Mouse (Mus musculus) lung, embryonic 15.5 days (tissue): ENCODE results near the gene Cdc42bpg. TPM values are rescaled to one million over a fixed set of nuclear protein-coding genes. Genes with fewer than 3 reads are reported as not detected.
"Not testable (repeated sequence)": the region's sequence is repeated elsewhere in the genome, so short reads cannot be mapped to it uniquely, and the experiment has no call there.

Experiments
- ATAC-seq: fragments of 200-750 bp; cut with Nextera tagmentation; 2 replicates; pipeline ENCODE4 v1.8.0; 2017; ENCODE audit warnings: moderate number of reproducible peaks, borderline replicate concordance; ENCODE audit not compliant: low FRiP score, low TSS enrichment; ENCODE audit errors: extremely low read depth
- H3K27ac ChIP-seq: fragments of 300-500 bp; sonication (generic); 2 replicates; pipeline ENCODE4 v1.5.1; 2015; ENCODE audit warnings: moderate library complexity, mild to moderate bottlenecking, inconsistent platforms
- H3K27me3 ChIP-seq: fragments of 300-500 bp; sonication (generic); 2 replicates; pipeline ENCODE4 v1.6.1; 2015; ENCODE audit warnings: inconsistent platforms
- H3K36me3 ChIP-seq: fragments of 300-500 bp; sonication (generic); 2 replicates; pipeline ENCODE4 v1.6.1; 2015; ENCODE audit warnings: inconsistent platforms
- H3K4me1 ChIP-seq: fragments of 300-500 bp; sonication (generic); 2 replicates; pipeline ENCODE4 v1.6.1; 2015; ENCODE audit warnings: inconsistent platforms
- H3K4me2 ChIP-seq: fragments of 300-500 bp; sonication (generic); 2 replicates; pipeline ENCODE4 v1.6.1; 2015; ENCODE audit warnings: inconsistent platforms, mild to moderate bottlenecking, moderate library complexity
- H3K4me3 ChIP-seq: fragments of 300-500 bp; sonication (generic); 2 replicates; pipeline ENCODE4 v1.5.1; 2015; ENCODE audit warnings: mild to moderate bottlenecking, inconsistent platforms
- H3K9ac ChIP-seq: fragments of 300-500 bp; sonication (generic); 2 replicates; pipeline ENCODE4 v1.6.1; 2015; ENCODE audit warnings: inconsistent platforms
- H3K9me3 ChIP-seq: fragments of 300-500 bp; sonication (generic); 2 replicates; pipeline ENCODE4 v1.6.1; 2016; ENCODE audit warnings: inconsistent platforms
- WGBS: fragments of 180-500 bp; shearing (Covaris S2); methylation state at CpG from one replicate; pipeline ENCODE4 v1.1.7; 2015; 5-methylcytosine and 5-hydroxymethylcytosine counted together
- polyA plus RNA-seq: library from polyadenylated mRNA; unstranded; fragments of >200 nt; fragmentation: Nextera tagmentation; extraction: Ambion mirVana; gene quantifications from 2 replicates; pipeline ENCODE4 v1.2.1, GENCODE M21; 2015

Gene Cdc42bpg
- polyA plus RNA-seq, 1 experiment from 2014 or later, result 0.92 TPM

GRCm38 (mm10) chr19:6302522-6302921 lies 3.7 kb upstream of the Cdc42bpg start:
- peaks cover 26% of the 10 kb centered on the region for H3K4me1 ChIP-seq
- peaks cover 13% of the 10 kb centered on the region for H3K36me3 ChIP-seq
- no peak overlapping the region for H3K4me2 ChIP-seq
- H3K27ac ChIP-seq, result no peak overlapping the region
- ATAC-seq, result no peak
- no peak overlapping the region for H3K4me3 ChIP-seq
- H3K9ac ChIP-seq, result no peak overlapping the region
- no peaks in the 10 kb centered on the region for H3K27me3 ChIP-seq
- 30% methylated on average over 4 of the region's 4 CpGs for WGBS
- H3K9me3 ChIP-seq, result no peaks in the 10 kb centered on the region

GRCm38 (mm10) chr19:6303831-6304230 lies 2.4 kb upstream of the Cdc42bpg start:
- Histone ChIP-seq H3K4me3 (no peak overlapping the region), H3K4me2 (no peak overlapping the region), H3K36me3 (peaks cover under 1% of the 10 kb centered on the region; the same call in 1 of the 2 replicates), H3K27me3 (no peaks in the 10 kb centered on the region), H3K9me3 (no peaks in the 10 kb centered on the region), H3K9ac (no peak overlapping the region), H3K4me1 (peaks cover 39% of the 10 kb centered on the region), H3K27ac (no peak overlapping the region)
- WGBS, result 72% methylated on average over 6 of the region's 6 CpGs
- ATAC-seq, result no peak

GRCm38 (mm10) chr19:6304787-6305516 lies 1.3 kb upstream of the Cdc42bpg start:
- no peaks in the 10 kb centered on the region for H3K27me3 ChIP-seq
- no peaks in the 10 kb centered on the region for H3K9me3 ChIP-seq
- no peak overlapping the region for H3K4me3 ChIP-seq
- H3K9ac ChIP-seq, result 0 out of 2 replicates have a peak overlapping the region, but pooled peaks have one; percentile 73
- 17% methylated on average over 5 of the region's 5 CpGs for WGBS
- no peak overlapping the region for H3K4me2 ChIP-seq
- H3K4me1 ChIP-seq, result peaks cover 45% of the 10 kb centered on the region
- H3K27ac ChIP-seq, result peak overlapping the region; percentile 91; the same call in 1 of the 2 replicates
- H3K36me3 ChIP-seq, result no peaks in the 10 kb centered on the region
- peak; percentile 28; the same call in 1 of the 2 replicates for ATAC-seq

- no peak for ATAC-seq
- Histone ChIP-seq H3K27me3 (no peaks in the 10 kb centered on the region), H3K4me3 (peak overlapping the region; percentile 71), H3K4me2 (peak overlapping the region; percentile 74), H3K27ac (peak overlapping the region; percentile 91), H3K9ac (peak overlapping the region; percentile 73), H3K4me1 (peaks cover 45% of the 10 kb centered on the region), H3K36me3 (peaks cover 4% of the 10 kb centered on the region; the same call in 1 of the 2 replicates), H3K9me3 (no peaks in the 10 kb centered on the region)
- WGBS, result 56% methylated on average over 8 of the region's 8 CpGs
Measured at GRCm38 (mm10) chr19:6305517-6306115, 640 bp upstream of the Cdc42bpg start.

- under 1% methylated on average over 33 of the region's 34 CpGs for WGBS
- Histone ChIP-seq H3K9ac (peak overlapping the region; percentile 73), H3K4me1 (peaks cover 45% of the 10 kb centered on the region)
Measured at GRCm38 (mm10) chr19:6306586-6306985, 330 bp downstream of the Cdc42bpg start.

GRCm38 (mm10) chr19:6307733-6308531 lies 1.7 kb downstream of the Cdc42bpg start:
- no peak for ATAC-seq
- Histone ChIP-seq H3K4me3 (peak overlapping the region; percentile 71), H3K27ac (peak overlapping the region; percentile 77)

More at GRCm38 (mm10) chr19:6306586-6306985, 330 bp downstream of the Cdc42bpg start:
- Histone ChIP-seq H3K36me3 (peaks cover 11% of the 10 kb centered on the region), H3K4me3 (peak overlapping the region; percentile 71), H3K27me3 (no peaks in the 10 kb centered on the region), H3K9me3 (no peaks in the 10 kb centered on the region), H3K4me2 (peak overlapping the region; percentile 74), H3K27ac (peak overlapping the region; percentile 91)
- ATAC-seq, result peak; percentile 62

GRCm38 (mm10) chr19:6310181-6310580 lies 3.9 kb downstream of the Cdc42bpg start:
- no peak overlapping the region for H3K4me2 ChIP-seq
- H3K4me3 ChIP-seq, result no peak overlapping the region
- H3K4me1 ChIP-seq, result peaks cover 40% of the 10 kb centered on the region
- ATAC-seq, result no peak
- H3K27ac ChIP-seq, result no peak overlapping the region
- WGBS, result 89% methylated on average over 5 of the region's 5 CpGs
- H3K9ac ChIP-seq, result no peak overlapping the region
- no peaks in the 10 kb centered on the region for H3K9me3 ChIP-seq
- H3K36me3 ChIP-seq, result peaks cover 36% of the 10 kb centered on the region
- H3K27me3 ChIP-seq, result no peaks in the 10 kb centered on the region

More at GRCm38 (mm10) chr19:6307733-6308531, 1.7 kb downstream of the Cdc42bpg start:
- Histone ChIP-seq H3K4me2 (peak overlapping the region; percentile 74), H3K9me3 (no peaks in the 10 kb centered on the region), H3K27me3 (no peaks in the 10 kb centered on the region), H3K36me3 (peaks cover 17% of the 10 kb centered on the region), H3K9ac (peak overlapping the region; percentile 13; the same call in 1 of the 2 replicates), H3K4me1 (peaks cover 39% of the 10 kb centered on the region)
- 56% methylated on average over 9 of the region's 9 CpGs for WGBS

GRCm38 (mm10) chr19:6311783-6312182 lies 5.5 kb downstream of the Cdc42bpg start:
- not testable (repeated sequence) for H3K4me2 ChIP-seq, H3K9ac ChIP-seq, H3K4me3 ChIP-seq, H3K27me3 ChIP-seq, H3K9me3 ChIP-seq, H3K27ac ChIP-seq, ATAC-seq
- 82% methylated on average over 3 of the region's 3 CpGs for WGBS
- Histone ChIP-seq H3K4me1 (peaks cover 31% of the 10 kb centered on the region), H3K36me3 (peaks cover 50% of the 10 kb centered on the region)

- H3K4me1 ChIP-seq, result peaks cover 13% of the 10 kb centered on the region
- no peak overlapping the region for H3K27ac ChIP-seq
- no peaks in the 10 kb centered on the region for H3K27me3 ChIP-seq
- 88% methylated on average over 8 of the region's 8 CpGs for WGBS
- no peaks in the 10 kb centered on the region for H3K9me3 ChIP-seq
- no peak overlapping the region for H3K4me3 ChIP-seq
- H3K36me3 ChIP-seq, result peaks cover 62% of the 10 kb centered on the region
- H3K4me2 ChIP-seq, result no peak overlapping the region
- no peak for ATAC-seq
- H3K9ac ChIP-seq, result no peak overlapping the region
Measured at GRCm38 (mm10) chr19:6313796-6314195, 7.5 kb downstream of the Cdc42bpg start.

- Histone ChIP-seq H3K4me3 (no peak overlapping the region), H3K4me1 (peaks cover 6% of the 10 kb centered on the region), H3K9ac (no peak overlapping the region), H3K27ac (no peak overlapping the region), H3K27me3 (no peaks in the 10 kb centered on the region), H3K36me3 (peaks cover 69% of the 10 kb centered on the region), H3K9me3 (no peaks in the 10 kb centered on the region), H3K4me2 (no peak overlapping the region)
- ATAC-seq, result peak; percentile 46; the same call in 1 of the 2 replicates
- WGBS, result 56% methylated on average over 8 of the region's 8 CpGs
Measured at GRCm38 (mm10) chr19:6314513-6314912, 8.3 kb downstream of the Cdc42bpg start.

- Histone ChIP-seq H3K4me3 (no peak overlapping the region), H3K9ac (no peak overlapping the region), H3K36me3 (peaks cover 71% of the 10 kb centered on the region), H3K9me3 (no peaks in the 10 kb centered on the region), H3K27me3 (no peaks in the 10 kb centered on the region), H3K27ac (no peak overlapping the region), H3K4me1 (0 out of 2 replicates have a peak, but pooled peaks cover 4% of the 10 kb centered on the region), H3K4me2 (no peak overlapping the region)
- ATAC-seq, result no peak
- WGBS, result 73% methylated on average over 14 of the region's 14 CpGs
Measured at GRCm38 (mm10) chr19:6315573-6315972, 9.3 kb downstream of the Cdc42bpg start.
